Mouse (Mus musculus) stomach, embryonic 14.5 days (tissue): ENCODE data around the gene Nkx2-3. TPM values are rescaled to one million over a fixed set of nuclear protein-coding genes. Genes with fewer than 3 reads are reported as not detected.

Experiments used
- ATAC-seq: fragments of 200-750 bp; cut with Nextera tagmentation; 2 replicates; pipeline ENCODE4 v1.8.0; 2017; ENCODE audit warnings: low read depth, moderate TSS enrichment; ENCODE audit not compliant: insufficient number of reproducible peaks, insufficient read depth, low FRiP score
- H3K27ac ChIP-seq: fragments of 300-500 bp; sonication (generic); 2 replicates; pipeline ENCODE4 v1.5.1; 2014; ENCODE audit warnings: mild to moderate bottlenecking, low read length, moderate library complexity, mixed read lengths
- H3K27me3 ChIP-seq: fragments of 300-500 bp; sonication (generic); 2 replicates; pipeline ENCODE4 v1.6.1; 2014; ENCODE audit warnings: low read length, control low read depth, mixed read lengths; ENCODE audit not compliant: control insufficient read depth, insufficient read depth
- H3K36me3 ChIP-seq: fragments of 300-500 bp; sonication (generic); 2 replicates; pipeline ENCODE4 v1.6.1; 2014; ENCODE audit warnings: mild to moderate bottlenecking, control low read depth, low read length, moderate library complexity, mixed read lengths; ENCODE audit not compliant: control insufficient read depth, insufficient read depth
- H3K4me1 ChIP-seq: fragments of 300-500 bp; sonication (generic); 2 replicates; pipeline ENCODE4 v1.6.1; 2014; ENCODE audit warnings: low read length, control low read depth, mixed read lengths; ENCODE audit not compliant: control insufficient read depth, insufficient read depth
- H3K4me2 ChIP-seq: fragments of 300-500 bp; sonication (generic); replicated peaks from 2 replicates; pipeline ENCODE4 v1.6.1; 2014; ENCODE audit warnings: low read depth, low read length, control low read depth
- H3K4me3 ChIP-seq: fragments of 300-500 bp; sonication (generic); 2 replicates; pipeline ENCODE4 v1.5.1; 2014; ENCODE audit warnings: low read depth, low read length, control low read depth
- H3K9ac ChIP-seq: fragments of 300-500 bp; sonication (generic); replicated peaks from 2 replicates; pipeline ENCODE4 v1.6.1; 2014; ENCODE audit warnings: low read depth, mild to moderate bottlenecking, control low read depth, low read length, moderate library complexity, mixed read lengths
- H3K9me3 ChIP-seq: fragments of 300-500 bp; sonication (generic); 2 replicates; pipeline ENCODE4 v1.6.1; 2016; ENCODE audit warnings: low read depth, low read length, control low read depth; ENCODE audit not compliant: control insufficient read depth
- WGBS: fragments of 180-500 bp; shearing (Covaris S2); extraction: QIAGEN DNeasy Blood & Tissue Kit; methylation state at CpG from one replicate; pipeline ENCODE4 v1.1.7; 2014; 5-methylcytosine and 5-hydroxymethylcytosine counted together
- polyA plus RNA-seq: library from polyadenylated mRNA; unstranded; fragments of >200 nt; fragmentation: Nextera tagmentation; extraction: Ambion mirVana; gene quantifications from 2 replicates; pipeline ENCODE4 v1.2.1, GENCODE M21; 2014

The Nkx2-3 gene
- polyA plus RNA-seq, 1 experiment from 2014 or later: 5.5 TPM

DNA sequence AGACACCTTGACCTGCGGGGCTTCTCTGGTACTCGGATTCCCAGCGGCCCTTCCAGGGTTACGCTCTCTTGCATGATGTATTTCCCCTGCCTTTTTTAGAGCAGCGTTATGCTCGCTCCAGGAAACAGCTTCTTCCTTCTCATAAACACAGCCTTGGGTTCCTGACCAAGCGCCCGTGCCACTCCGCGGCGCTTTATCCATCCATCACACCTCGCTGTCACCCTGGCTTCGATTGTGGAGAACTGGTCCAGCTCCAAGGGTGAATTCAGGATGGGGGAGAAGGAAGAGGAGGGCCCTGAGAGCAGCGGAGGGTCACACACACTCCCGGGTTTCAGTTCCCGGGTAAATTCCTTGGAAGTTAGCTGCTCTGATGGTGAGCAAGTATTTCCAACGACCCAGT is 28.5 kb upstream of the Nkx2-3 start:
- ATAC-seq: no peak; the same call in 1 of the 2 replicates
- H3K4me1 ChIP-seq: peaks cover 5% of the 10 kb centered on the region; the same call in 1 of the 2 replicates
- no peak overlapping the region for H3K4me3 ChIP-seq
- peaks cover 25% of the 10 kb centered on the region for H3K27me3 ChIP-seq
- no peaks in the 10 kb centered on the region for H3K36me3 ChIP-seq
- 5% methylated on average over 17 of the region's 17 CpGs for WGBS
- no peak overlapping the region for H3K9ac ChIP-seq
- no peak overlapping the region for H3K4me2 ChIP-seq
- no peak overlapping the region for H3K27ac ChIP-seq
- no peaks in the 10 kb centered on the region for H3K9me3 ChIP-seq

DNA sequence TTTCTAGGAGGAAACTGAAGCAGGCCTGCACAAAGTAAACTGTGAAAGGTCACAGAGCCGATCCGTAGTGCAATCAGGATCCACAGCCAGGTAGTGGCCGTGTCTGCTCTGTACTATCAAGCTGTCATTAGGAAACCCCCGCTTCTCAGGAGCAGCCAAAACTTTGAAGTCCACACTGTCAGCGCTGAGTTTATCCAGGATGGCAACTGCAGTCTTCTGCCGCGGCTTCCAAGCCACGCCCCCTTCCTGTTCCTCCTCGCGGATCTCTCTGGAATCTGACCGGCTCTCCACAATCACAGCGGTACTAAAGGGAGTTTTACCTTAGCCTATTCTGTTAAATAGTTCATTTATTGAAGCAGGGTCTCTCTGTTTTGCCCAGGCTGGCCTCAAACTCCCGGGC is 27.3 kb upstream of the Nkx2-3 start:
- Histone ChIP-seq H3K4me3 (peak overlapping the region; percentile 14; the same call in 1 of the 2 replicates), H3K4me2 (peak overlapping the region; percentile 42), H3K27ac (no peak overlapping the region), H3K36me3 (no peaks in the 10 kb centered on the region), H3K9me3 (no peaks in the 10 kb centered on the region), H3K9ac (no peak overlapping the region), H3K4me1 (peaks cover 5% of the 10 kb centered on the region; the same call in 1 of the 2 replicates), H3K27me3 (peaks cover 25% of the 10 kb centered on the region)
- WGBS: 2% methylated on average over 13 of the region's 13 CpGs
- peak; percentile 61; the same call in 1 of the 2 replicates for ATAC-seq

DNA sequence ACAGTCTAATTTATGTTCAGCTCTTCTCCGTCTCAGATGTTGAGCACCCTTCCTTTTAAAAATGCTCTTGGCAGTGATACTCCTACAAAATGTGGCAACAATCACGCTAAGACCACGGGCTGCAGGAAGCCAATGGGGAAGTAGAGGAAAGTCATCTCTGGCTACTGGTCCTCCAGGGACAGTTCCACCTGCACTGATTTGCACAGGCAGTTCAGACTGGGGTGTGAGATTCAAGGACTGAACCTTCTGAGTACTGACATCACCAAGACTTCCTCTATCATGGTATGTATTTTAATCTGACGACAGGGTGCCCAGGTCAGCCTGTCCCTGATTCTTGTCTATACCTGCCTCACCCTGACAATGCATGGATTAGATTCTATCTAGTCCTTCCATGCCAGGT is 20.1 kb upstream of the Nkx2-3 start:
- Histone ChIP-seq H3K27ac (no peak overlapping the region), H3K4me1 (no peaks in the 10 kb centered on the region), H3K36me3 (no peaks in the 10 kb centered on the region), H3K27me3 (peaks cover 18% of the 10 kb centered on the region), H3K9ac (no peak overlapping the region), H3K9me3 (no peaks in the 10 kb centered on the region), H3K4me2 (no peak overlapping the region), H3K4me3 (no peak overlapping the region)
- 67% methylated on average over 4 of the region's 4 CpGs for WGBS
- no peak for ATAC-seq

DNA sequence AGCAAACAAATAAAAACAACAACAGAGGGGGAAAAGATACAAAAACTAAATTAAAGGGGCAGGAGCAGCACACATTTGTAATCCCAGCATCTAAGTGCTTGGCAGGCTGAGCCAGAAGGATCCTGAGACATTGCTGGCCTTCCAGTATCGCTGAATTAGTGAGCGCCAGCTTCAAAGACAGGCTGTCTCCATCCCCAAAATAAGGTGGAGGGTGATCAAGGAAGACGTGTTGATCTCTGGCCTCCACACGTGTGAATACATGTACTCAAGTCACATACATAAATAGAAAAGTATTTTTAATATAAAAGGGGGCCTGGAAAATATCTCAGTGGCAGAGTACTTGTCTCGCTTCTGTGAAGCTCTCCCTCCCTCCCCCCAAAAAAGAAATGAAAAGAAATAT is 15.1 kb upstream of the Nkx2-3 start:
- no peak for ATAC-seq
- Histone ChIP-seq H3K9ac (no peak overlapping the region), H3K4me3 (no peak overlapping the region), H3K9me3 (no peaks in the 10 kb centered on the region), H3K36me3 (no peaks in the 10 kb centered on the region), H3K27ac (no peak overlapping the region), H3K4me1 (peaks cover 7% of the 10 kb centered on the region), H3K27me3 (peaks cover 53% of the 10 kb centered on the region), H3K4me2 (no peak overlapping the region)
- WGBS: 20% methylated on average over 5 of the region's 5 CpGs

DNA sequence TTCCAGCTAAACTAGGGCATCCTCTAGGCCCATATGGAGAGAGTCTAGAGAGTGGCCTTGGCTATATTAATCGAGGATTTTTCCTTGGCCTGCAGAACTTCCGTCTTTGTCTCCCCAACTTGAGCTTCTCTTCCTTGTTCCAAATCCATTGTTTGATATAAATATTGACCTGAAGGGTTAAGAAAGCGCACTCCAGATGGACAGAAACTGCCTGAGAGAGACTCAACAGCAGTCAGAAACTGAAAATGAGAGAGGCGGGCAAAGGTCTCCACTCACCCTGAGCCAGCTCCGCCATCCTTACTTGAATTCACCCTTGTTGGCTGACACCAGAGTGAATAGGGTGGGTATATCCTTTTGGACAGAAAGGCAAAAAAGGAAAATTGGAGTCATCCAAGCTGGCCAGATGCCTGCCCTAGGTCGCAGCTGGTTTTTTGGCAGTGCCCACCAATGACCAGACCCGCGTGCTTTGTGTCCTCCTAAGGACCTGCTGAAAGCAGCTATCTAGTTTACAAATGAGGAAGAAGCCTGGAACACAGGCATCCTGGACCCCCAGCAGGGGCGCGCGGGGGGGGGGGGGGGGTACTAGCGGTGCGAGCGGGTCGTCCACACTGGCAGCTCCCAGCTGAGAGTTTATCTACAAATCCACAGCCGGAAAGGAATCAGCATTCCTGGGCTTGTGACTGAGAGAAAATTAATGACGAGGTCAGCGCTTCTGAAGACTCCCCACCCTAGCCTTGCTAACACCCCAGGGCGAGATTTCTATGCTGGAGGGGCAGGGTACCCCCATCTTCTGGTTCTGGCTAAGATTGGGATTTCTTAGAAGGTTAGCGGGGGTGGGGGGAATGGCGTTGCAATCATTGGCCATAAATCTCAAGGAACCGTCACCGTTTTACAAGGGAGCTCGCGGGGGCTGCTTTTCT is 13.1 kb upstream of the Nkx2-3 start:
- H3K4me1 ChIP-seq: peaks cover 7% of the 10 kb centered on the region
- H3K27ac ChIP-seq: no peak overlapping the region
- H3K9me3 ChIP-seq: no peaks in the 10 kb centered on the region
- H3K36me3 ChIP-seq: no peaks in the 10 kb centered on the region
- WGBS: 7% methylated on average over 24 of the region's 25 CpGs
- no peak for ATAC-seq
- H3K4me2 ChIP-seq: peak overlapping the region; percentile 16
- peaks cover 69% of the 10 kb centered on the region for H3K27me3 ChIP-seq
- H3K4me3 ChIP-seq: no peak overlapping the region
- no peak overlapping the region for H3K9ac ChIP-seq

DNA sequence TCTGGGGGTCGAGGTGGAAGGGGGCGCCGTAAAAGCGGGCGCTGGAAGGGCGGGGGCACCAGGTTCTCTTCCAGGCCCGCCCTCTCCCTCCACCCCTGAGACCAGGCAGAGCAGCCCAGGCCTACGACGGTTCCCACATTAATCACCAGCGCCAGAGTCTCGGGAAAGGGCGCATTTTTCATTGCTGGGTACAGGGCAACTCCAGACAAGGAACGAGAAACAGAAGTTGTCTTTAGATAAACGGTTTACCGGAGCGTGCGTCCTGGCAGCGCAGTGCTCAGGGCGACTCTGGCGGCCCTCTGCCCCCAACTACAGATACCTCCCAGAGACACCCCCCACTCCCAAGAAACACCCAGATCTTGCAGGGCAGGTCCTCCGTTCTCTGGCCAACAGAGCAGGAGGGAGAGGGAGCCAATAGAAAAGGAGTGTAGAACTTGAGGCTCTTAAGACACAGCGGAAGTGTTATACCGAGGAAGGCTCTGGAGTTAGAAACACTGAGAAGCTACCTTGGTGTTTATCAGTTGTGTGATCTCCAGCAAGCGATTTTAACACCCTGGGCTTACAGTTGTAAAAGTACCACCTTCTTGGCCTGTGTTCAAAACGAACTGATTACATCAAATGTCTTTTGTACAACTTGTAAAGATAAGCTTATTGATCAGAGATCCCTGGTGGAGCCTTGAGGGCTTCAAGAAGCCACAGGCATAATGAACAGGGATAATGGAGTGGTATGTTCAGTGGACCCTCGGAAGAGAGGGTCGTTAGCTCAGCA is 12.2 kb upstream of the Nkx2-3 start:
- peak overlapping the region; percentile 16 for H3K4me2 ChIP-seq
- H3K27ac ChIP-seq: no peak overlapping the region
- H3K9me3 ChIP-seq: no peaks in the 10 kb centered on the region
- H3K27me3 ChIP-seq: peaks cover 73% of the 10 kb centered on the region
- no peak for ATAC-seq
- no peak overlapping the region for H3K4me3 ChIP-seq
- H3K9ac ChIP-seq: no peak overlapping the region
- under 1% methylated on average over 27 of the region's 27 CpGs for WGBS
- peaks cover 7% of the 10 kb centered on the region for H3K4me1 ChIP-seq
- H3K36me3 ChIP-seq: no peaks in the 10 kb centered on the region

DNA sequence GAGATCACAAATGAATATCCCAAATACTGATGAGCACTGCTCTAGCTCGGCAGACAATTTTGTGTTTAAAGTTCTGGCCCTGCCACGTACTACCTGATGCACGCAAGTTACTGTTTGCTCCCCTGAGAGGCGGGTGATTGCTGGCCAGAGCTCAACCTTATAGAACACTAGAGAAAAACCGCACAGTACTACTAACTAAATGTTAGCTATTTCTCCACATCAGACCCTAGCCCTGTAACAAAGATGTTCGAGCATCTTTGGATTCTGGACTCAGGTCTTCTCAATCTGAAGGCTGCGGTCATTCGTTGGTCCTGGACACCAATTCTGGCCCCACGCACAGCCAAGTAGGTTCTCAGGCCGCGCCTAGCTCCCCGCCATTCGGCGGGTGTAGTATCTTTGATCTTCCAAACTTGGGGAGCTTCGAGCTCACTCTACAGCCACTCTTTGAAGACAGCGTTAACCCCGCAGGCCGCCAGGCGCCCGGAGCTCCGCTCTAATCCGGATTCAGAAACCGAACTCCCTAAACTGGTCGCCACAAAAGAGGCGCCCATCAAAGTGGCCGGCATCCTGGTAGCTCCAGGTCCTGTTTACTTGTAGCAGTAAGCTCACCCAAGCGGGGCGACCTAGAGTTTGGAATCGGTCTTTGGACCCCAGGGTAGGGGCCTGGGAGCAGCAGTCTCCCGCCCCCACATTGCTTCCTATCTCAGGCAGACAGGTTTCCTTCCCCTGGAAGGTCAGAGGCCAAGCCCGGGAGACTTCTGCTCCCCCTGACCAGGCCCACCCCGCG is 11.4 kb upstream of the Nkx2-3 start:
- no peak overlapping the region for H3K27ac ChIP-seq
- peaks cover 77% of the 10 kb centered on the region for H3K27me3 ChIP-seq
- H3K4me3 ChIP-seq: no peak overlapping the region
- H3K4me1 ChIP-seq: peaks cover 7% of the 10 kb centered on the region
- no peak for ATAC-seq
- H3K9ac ChIP-seq: no peak overlapping the region
- 5% methylated on average over 33 of the region's 33 CpGs for WGBS
- no peaks in the 10 kb centered on the region for H3K9me3 ChIP-seq
- no peaks in the 10 kb centered on the region for H3K36me3 ChIP-seq
- H3K4me2 ChIP-seq: no peak overlapping the region

DNA sequence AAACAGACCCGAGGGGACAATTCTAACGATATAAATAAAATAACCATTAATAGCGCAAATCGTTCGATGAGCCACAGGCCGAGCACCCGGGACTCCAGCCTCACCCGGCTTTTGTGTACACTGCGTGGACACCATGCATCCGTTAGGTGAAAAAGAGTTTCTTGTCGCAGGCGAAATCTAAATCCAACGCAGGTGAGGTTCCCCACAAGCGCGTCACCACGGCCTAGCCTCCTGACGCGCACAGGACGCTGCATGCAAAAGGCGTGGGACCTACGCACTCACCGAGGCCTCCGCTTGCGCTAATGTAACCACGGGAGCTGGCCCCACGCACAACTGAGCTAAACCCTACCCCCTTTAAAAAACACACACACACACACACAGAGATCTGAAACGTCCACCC is 10.7 kb upstream of the Nkx2-3 start:
- WGBS: 4% methylated on average over 27 of the region's 27 CpGs
- Histone ChIP-seq H3K4me2 (no peak overlapping the region), H3K36me3 (no peaks in the 10 kb centered on the region), H3K4me1 (peaks cover 7% of the 10 kb centered on the region), H3K9me3 (no peaks in the 10 kb centered on the region), H3K27me3 (peaks cover 81% of the 10 kb centered on the region), H3K27ac (no peak overlapping the region), H3K9ac (no peak overlapping the region), H3K4me3 (no peak overlapping the region)
- ATAC-seq: no peak
